Mouse (Mus musculus): Measurements from ENCODE around the gene Tmprss11a.

DNA sequence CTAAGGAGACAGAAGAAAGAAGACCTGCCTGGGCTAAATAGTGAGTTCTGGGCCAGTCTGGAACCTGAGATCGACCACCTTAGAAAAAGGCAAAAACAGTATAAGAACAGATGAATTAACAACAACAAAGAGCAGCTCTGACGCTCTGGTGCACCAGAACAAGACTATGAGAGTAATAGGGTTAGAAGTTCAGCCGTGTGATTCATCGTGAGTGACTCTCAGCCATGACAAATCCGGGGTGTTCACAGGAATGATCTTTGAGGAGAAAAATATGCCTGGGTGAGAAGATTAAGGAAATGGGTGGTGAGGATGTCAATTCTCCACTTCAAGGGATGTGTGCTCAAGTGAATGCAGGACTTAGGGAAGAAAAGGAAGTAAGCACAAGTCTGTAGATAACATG lies 42.7 kb upstream of the Tmprss11a start:
- no peak for TF ChIP-seq CTCF (IDR thresholded peaks at IDR 0.05; ENCODE audit: control insufficient read depth, insufficient read depth, low read length)
- TF ChIP-seq POLR2A (IDR thresholded peaks at IDR 0.05; ENCODE audit: borderline replicate concordance, control insufficient read depth, low read depth, low read length): no peak
